Mouse (Mus musculus) hindbrain, embryonic 11.5 days (tissue): ENCODE results near the gene Rab6b. TPM values are rescaled to one million over a fixed set of nuclear protein-coding genes. Genes with fewer than 3 reads are reported as not detected.
"Not testable (repeated sequence)": the region's sequence is repeated elsewhere in the genome, so short reads cannot be mapped to it uniquely, and the experiment has no call there.

Source experiments
- ATAC-seq: fragments of 200-750 bp; cut with Nextera tagmentation; 2 replicates; pipeline ENCODE4 v1.8.0; 2017; ENCODE audit warnings: mild to moderate bottlenecking, moderate TSS enrichment, moderate library complexity; ENCODE audit not compliant: low FRiP score
- DNase-seq: peaks from one replicate; pipeline ENCODE4 v3.0.0-alpha.2; 2015; ENCODE audit warnings: low spot score
- H3K27ac ChIP-seq: fragments of 300-500 bp; sonication (generic); 2 replicates; pipeline ENCODE4 v1.5.1; 2014; ENCODE audit warnings: mild to moderate bottlenecking, low read depth, low read length
- H3K27me3 ChIP-seq: fragments of 300-500 bp; sonication (generic); 2 replicates; pipeline ENCODE4 v1.6.1; 2014; ENCODE audit warnings: mild to moderate bottlenecking, low read length, moderate library complexity, mixed read lengths; ENCODE audit not compliant: control insufficient read depth, insufficient read depth
- H3K36me3 ChIP-seq: fragments of 300-500 bp; sonication (generic); 2 replicates; pipeline ENCODE4 v1.6.1; 2014; ENCODE audit warnings: mild to moderate bottlenecking, low read length, moderate library complexity, mixed read lengths; ENCODE audit not compliant: control insufficient read depth, insufficient read depth
- H3K4me1 ChIP-seq: fragments of 300-500 bp; sonication (generic); replicated peaks from 2 replicates; pipeline ENCODE4 v1.6.1; 2014; ENCODE audit warnings: low read length, mixed read lengths; ENCODE audit not compliant: control insufficient read depth, insufficient read depth
- H3K4me2 ChIP-seq: fragments of 300-500 bp; sonication (generic); replicated peaks from 2 replicates; pipeline ENCODE4 v1.6.1; 2014; ENCODE audit warnings: mild to moderate bottlenecking, low read depth, low read length
- H3K4me3 ChIP-seq: fragments of 300-500 bp; sonication (generic); 2 replicates; pipeline ENCODE4 v1.5.1; 2014; ENCODE audit warnings: low read depth, low read length
- H3K9ac ChIP-seq: fragments of 300-500 bp; sonication (generic); 2 replicates; pipeline ENCODE4 v1.6.1; 2014; ENCODE audit warnings: low read depth, low read length
- H3K9me3 ChIP-seq: fragments of 300-500 bp; sonication (generic); 2 replicates; pipeline ENCODE4 v1.6.1; 2016; ENCODE audit warnings: low read length; ENCODE audit not compliant: control insufficient read depth
- WGBS: fragments of 180-500 bp; shearing (Covaris S2); extraction: QIAGEN DNeasy Blood & Tissue Kit; methylation state at CpG from one replicate; pipeline ENCODE4 v1.1.7; 2014; 5-methylcytosine and 5-hydroxymethylcytosine counted together
- polyA plus RNA-seq: library from polyadenylated mRNA; unstranded; fragments of >200 nt; fragmentation: Nextera tagmentation; extraction: Ambion mirVana; gene quantifications from 2 replicates; pipeline ENCODE4 v1.2.1, GENCODE M21; 2014

Gene Rab6b
- polyA plus RNA-seq, 1 experiment from 2014 or later: 24.1 TPM

- Histone ChIP-seq H3K36me3 (no peaks in the 10 kb centered on the region), H3K9ac (no peak overlapping the region), H3K27me3 (no peaks in the 10 kb centered on the region), H3K4me1 (peaks cover 12% of the 10 kb centered on the region), H3K27ac (peak overlapping the region; percentile 4; the same call in 1 of the 2 replicates), H3K4me3 (no peak overlapping the region), H3K4me2 (no peak overlapping the region), H3K9me3 (no peaks in the 10 kb centered on the region)
- WGBS: 51% methylated on average over 4 of the region's 4 CpGs
- no peak for DNase-seq
- ATAC-seq: no peak
Observed at GRCm38 (mm10) chr9:103143881-103144280, 32.3 kb downstream of the Rab6b start.

- no peaks in the 10 kb centered on the region for H3K9me3 ChIP-seq
- H3K27ac ChIP-seq: peak overlapping the region; percentile 37
- no peaks in the 10 kb centered on the region for H3K36me3 ChIP-seq
- no peaks in the 10 kb centered on the region for H3K27me3 ChIP-seq
- 49% methylated on average over 5 of the region's 5 CpGs for WGBS
- ATAC-seq (no peak), DNase-seq (no peak)
- no peak overlapping the region for H3K9ac ChIP-seq
- H3K4me2 ChIP-seq: no peak overlapping the region
- H3K4me3 ChIP-seq: no peak overlapping the region
- H3K4me1 ChIP-seq: peaks cover 8% of the 10 kb centered on the region
Observed at GRCm38 (mm10) chr9:103145351-103145750, 33.8 kb downstream of the Rab6b start.

GRCm38 (mm10) chr9:103146257-103146656 is 34.7 kb downstream of the Rab6b start:
- peak overlapping the region; percentile 20; the same call in 1 of the 2 replicates for H3K9ac ChIP-seq
- ATAC-seq: peak; percentile 47
- WGBS: 69% methylated on average over 10 of the region's 10 CpGs
- H3K27me3 ChIP-seq: no peaks in the 10 kb centered on the region
- H3K4me1 ChIP-seq: peaks cover 8% of the 10 kb centered on the region
- no peaks in the 10 kb centered on the region for H3K36me3 ChIP-seq
- H3K9me3 ChIP-seq: no peaks in the 10 kb centered on the region
- DNase-seq: peak; percentile 29
- no peak overlapping the region for H3K4me2 ChIP-seq
- no peak overlapping the region for H3K4me3 ChIP-seq
- H3K27ac ChIP-seq: peak overlapping the region; percentile 37

- H3K9me3 ChIP-seq: no peaks in the 10 kb centered on the region
- H3K4me1 ChIP-seq: peaks cover 8% of the 10 kb centered on the region
- no peaks in the 10 kb centered on the region for H3K36me3 ChIP-seq
- H3K4me3 ChIP-seq: no peak overlapping the region
- WGBS: 14% methylated on average over 9 of the region's 9 CpGs
- H3K4me2 ChIP-seq: no peak overlapping the region
- H3K9ac ChIP-seq: no peak overlapping the region
- DNase-seq (peak; percentile 69), ATAC-seq (peak; percentile 86)
- H3K27ac ChIP-seq: peak overlapping the region; percentile 74; the same call in 1 of the 2 replicates
- no peaks in the 10 kb centered on the region for H3K27me3 ChIP-seq
Observed at GRCm38 (mm10) chr9:103146703-103147102, 35.1 kb downstream of the Rab6b start.

- Histone ChIP-seq H3K27me3 (no peaks in the 10 kb centered on the region), H3K4me1 (peaks cover 8% of the 10 kb centered on the region), H3K4me3 (no peak overlapping the region), H3K9ac (no peak overlapping the region), H3K27ac (peak overlapping the region; percentile 74), H3K4me2 (no peak overlapping the region), H3K9me3 (no peaks in the 10 kb centered on the region), H3K36me3 (no peaks in the 10 kb centered on the region)
- ATAC-seq (peak; percentile 53), DNase-seq (no peak)
- WGBS: 57% methylated on average over 13 of the region's 13 CpGs
Observed at GRCm38 (mm10) chr9:103147103-103147502, 35.5 kb downstream of the Rab6b start.

- no peak for ATAC-seq
- Histone ChIP-seq H3K4me1 (peaks cover 8% of the 10 kb centered on the region), H3K36me3 (no peaks in the 10 kb centered on the region)
Observed at GRCm38 (mm10) chr9:103149074-103149799, 37.6 kb downstream of the Rab6b start.

GRCm38 (mm10) chr9:103153286-103153685 is 41.7 kb downstream of the Rab6b start:
- DNase-seq (no peak), ATAC-seq (no peak)
- H3K9ac ChIP-seq: no peak overlapping the region
- H3K4me3 ChIP-seq: no peak overlapping the region
- 77% methylated on average over 5 of the region's 5 CpGs for WGBS
- no peaks in the 10 kb centered on the region for H3K4me1 ChIP-seq
- no peaks in the 10 kb centered on the region for H3K9me3 ChIP-seq
- H3K4me2 ChIP-seq: no peak overlapping the region
- H3K36me3 ChIP-seq: no peaks in the 10 kb centered on the region
- no peak overlapping the region for H3K27ac ChIP-seq
- no peaks in the 10 kb centered on the region for H3K27me3 ChIP-seq

More at GRCm38 (mm10) chr9:103149074-103149799, 37.6 kb downstream of the Rab6b start:
- H3K9ac ChIP-seq: no peak overlapping the region
- H3K4me3 ChIP-seq: no peak overlapping the region
- no peak for DNase-seq
- H3K27me3 ChIP-seq: no peaks in the 10 kb centered on the region
- no peak overlapping the region for H3K27ac ChIP-seq
- no peaks in the 10 kb centered on the region for H3K9me3 ChIP-seq
- H3K4me2 ChIP-seq: no peak overlapping the region
- WGBS: 90% methylated on average over 12 of the region's 12 CpGs

- ATAC-seq (no peak), DNase-seq (no peak)
- WGBS: 92% methylated on average over 2 of the region's 2 CpGs
- Histone ChIP-seq H3K27ac (no peak overlapping the region), H3K36me3 (no peaks in the 10 kb centered on the region), H3K4me3 (no peak overlapping the region), H3K4me2 (no peak overlapping the region), H3K9ac (no peak overlapping the region), H3K27me3 (no peaks in the 10 kb centered on the region), H3K9me3 (no peaks in the 10 kb centered on the region), H3K4me1 (no peaks in the 10 kb centered on the region)
Observed at GRCm38 (mm10) chr9:103154568-103154967, 43.0 kb downstream of the Rab6b start.

GRCm38 (mm10) chr9:103155158-103155557 is 43.6 kb downstream of the Rab6b start:
- not testable (repeated sequence) for H3K36me3 ChIP-seq, ATAC-seq, DNase-seq, H3K9me3 ChIP-seq, H3K9ac ChIP-seq, H3K4me3 ChIP-seq, H3K4me1 ChIP-seq, H3K27me3 ChIP-seq, H3K4me2 ChIP-seq, H3K27ac ChIP-seq
- 86% methylated on average over 7 of the region's 7 CpGs for WGBS
